In genomic region chr19:38000990-38001389, GRCm38 (mm10) we compare ENCODE assay signal across 17 mouse cellular contexts.
"Had no signal": no experiment of that assay in that cellular context is flagged by ENCODE, and none has a peak within 500 bp of the region (broad histone marks: within the 10 kb centered on the region; RNA-seq: fewer than 3 reads in every experiment).

No protein-coding gene starts in this region.

- H3K36me3 ChIP-seq: neural tube, embryonic 12.5 days; neural tube, embryonic 13.5 days; neural tube, embryonic 15.5 days; stomach, embryonic 15.5 days had no signal

- H3K4me3 ChIP-seq: neural tube, embryonic 12.5 days; neural tube, embryonic 13.5 days; neural tube, embryonic 15.5 days; stomach, embryonic 15.5 days had no signal

- DNase-seq: retina, postnatal 1 day; right cerebral cortex, adult 18-20 months; right cerebral cortex, postnatal 14 days; right cerebral cortex, postnatal 25 days; right cerebral cortex, postnatal 4 days; spleen, adult 18-20 months; thymus, adult 18-20 months; thymus, adult 2 months; thymus, postnatal 14 days; thymus, postnatal 25 days; thymus, postnatal 36 days; thymus, postnatal 4 days had no signal

- H3K4me2 ChIP-seq: neural tube, embryonic 12.5 days; neural tube, embryonic 13.5 days; neural tube, embryonic 15.5 days; stomach, embryonic 15.5 days had no signal

- H3K9me3 ChIP-seq: neural tube, embryonic 12.5 days; neural tube, embryonic 13.5 days; neural tube, embryonic 15.5 days; stomach, embryonic 15.5 days had no signal

- H3K27me3 ChIP-seq: neural tube, embryonic 12.5 days; neural tube, embryonic 13.5 days; neural tube, embryonic 15.5 days; stomach, embryonic 15.5 days had no signal

- H3K27ac ChIP-seq: neural tube, embryonic 12.5 days; neural tube, embryonic 13.5 days; neural tube, embryonic 15.5 days; stomach, embryonic 15.5 days; stomach, postnatal 0 days had no signal

- H3K9ac ChIP-seq: neural tube, embryonic 12.5 days; neural tube, embryonic 13.5 days; neural tube, embryonic 15.5 days; stomach, embryonic 15.5 days had no signal

- H3K4me1 ChIP-seq: neural tube, embryonic 12.5 days had no signal
